Mouse (Mus musculus): ENCODE measurements around the gene Tuba1a.
"Not testable (repeated sequence)": the region's sequence is repeated elsewhere in the genome, so short reads cannot be mapped to it uniquely, and the experiment has no call there.

Gene Tuba1a

GRCm38 (mm10) chr15:98927566-98927965 lies 25.9 kb downstream of the Tuba1a start:
- no peak for DNase-seq (ENCODE audit: low read depth, low spot score)

GRCm38 (mm10) chr15:98924682-98925081 lies 28.8 kb downstream of the Tuba1a start:
- no peak for DNase-seq (ENCODE audit: low read depth, low spot score)

GRCm38 (mm10) chr15:98923031-98923537 lies 30.4 kb downstream of the Tuba1a start:
- no peak for DNase-seq (ENCODE audit: low read depth, low spot score)

GRCm38 (mm10) chr15:98922581-98922980 lies 30.9 kb downstream of the Tuba1a start:
- DNase-seq (ENCODE audit: low read depth, low spot score): no peak

- DNase-seq (ENCODE audit: low read depth, low spot score): no peak
Measured at GRCm38 (mm10) chr15:98921510-98921909, 32.0 kb downstream of the Tuba1a start.

- not testable (repeated sequence) for DNase-seq (ENCODE audit: low read depth, low spot score)
Measured at GRCm38 (mm10) chr15:98918499-98918895, 35.0 kb downstream of the Tuba1a start.

GRCm38 (mm10) chr15:98917538-98918498 lies 35.7 kb downstream of the Tuba1a start, which contains the start of gene Lmbr1l:
Gene Lmbr1l, minus strand, starts transcription at chr15:98918231.
- DNase-seq (ENCODE audit: low read depth, low spot score): peak; percentile 99

GRCm38 (mm10) chr15:98917091-98917490 lies 36.4 kb downstream of the Tuba1a start:
- no peak for DNase-seq (ENCODE audit: low read depth, low spot score)

GRCm38 (mm10) chr15:98916016-98916415 lies 37.5 kb downstream of the Tuba1a start:
- DNase-seq (ENCODE audit: low read depth, low spot score): no peak

GRCm38 (mm10) chr15:98914903-98915302 lies 38.6 kb downstream of the Tuba1a start:
- DNase-seq (ENCODE audit: low read depth, low spot score): no peak

GRCm38 (mm10) chr15:98904692-98905091 lies 48.8 kb downstream of the Tuba1a start:
- DNase-seq (ENCODE audit: low read depth, low spot score): no peak

GRCm38 (mm10) chr15:98902600-98902999 lies 50.9 kb downstream of the Tuba1a start:
- DNase-seq (ENCODE audit: low read depth, low spot score): no peak

- no peak for DNase-seq (ENCODE audit: low read depth, low spot score)
Measured at GRCm38 (mm10) chr15:98901530-98901929, 52.0 kb downstream of the Tuba1a start.

Data from brain, embryonic 18.5 days (tissue).